Mouse (Mus musculus): ENCODE results near the gene Mical2.

The Mical2 gene

DNA sequence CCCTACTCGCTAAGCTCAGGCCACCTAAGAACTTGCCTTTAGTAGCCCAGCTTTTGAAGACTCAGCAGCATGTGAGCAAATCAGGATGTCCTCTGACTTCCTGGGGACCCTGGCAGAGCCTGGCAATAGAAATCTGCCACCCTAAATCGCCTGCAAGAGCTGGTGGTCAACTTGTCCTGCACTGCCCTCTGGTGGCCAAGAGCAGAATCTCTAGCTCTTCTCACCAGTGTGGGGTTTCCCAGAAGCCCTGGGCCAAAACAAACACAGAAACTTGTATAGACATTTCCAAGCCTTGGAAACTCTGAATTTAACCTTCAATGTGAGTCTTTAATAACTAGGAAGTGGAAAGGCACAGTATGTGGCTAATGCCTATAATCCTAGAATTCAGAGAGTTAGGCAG lies 143.4 kb downstream of the Mical2 start:
- peak; percentile 94 to 95 for DNase-seq

DNA sequence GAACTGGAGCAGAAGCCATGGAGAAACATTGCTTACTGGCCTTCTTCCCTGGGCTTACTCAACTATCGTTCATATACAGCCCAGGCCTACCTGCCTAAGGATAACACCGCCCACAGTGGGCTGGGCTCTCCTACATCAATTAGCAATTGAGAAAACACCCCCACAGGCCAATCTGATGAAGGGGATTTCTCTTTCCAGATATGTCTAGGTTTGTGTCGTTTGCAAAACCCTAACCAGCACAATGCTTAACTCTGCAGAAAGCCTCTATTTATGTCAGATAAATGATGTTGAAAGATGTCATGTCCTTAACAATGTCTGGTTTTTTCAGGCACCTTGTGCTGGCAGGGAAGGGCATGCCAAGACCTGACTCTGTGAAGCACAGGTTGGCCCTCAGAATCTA lies 144.3 kb downstream of the Mical2 start:
- no peak for DNase-seq

DNA sequence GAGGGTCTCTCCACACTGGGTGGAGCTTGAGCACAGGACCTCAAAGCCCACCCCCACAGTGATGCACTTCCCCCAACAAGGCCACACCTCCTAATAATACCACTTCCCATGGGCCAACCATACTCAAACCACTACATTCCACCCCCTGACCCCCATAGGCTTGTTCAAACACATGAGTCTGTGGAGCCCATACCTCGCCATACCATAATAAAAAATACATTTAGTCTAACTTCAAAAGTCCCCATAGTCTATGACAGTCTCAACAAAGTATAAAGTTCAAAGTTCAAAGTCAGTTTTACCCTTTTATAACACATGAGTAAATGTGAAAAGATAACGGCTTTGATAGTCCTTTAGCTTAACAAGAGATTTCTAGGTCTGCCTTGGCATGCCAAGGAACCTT lies 145.7 kb downstream of the Mical2 start:
- DNase-seq = no peak

DNA sequence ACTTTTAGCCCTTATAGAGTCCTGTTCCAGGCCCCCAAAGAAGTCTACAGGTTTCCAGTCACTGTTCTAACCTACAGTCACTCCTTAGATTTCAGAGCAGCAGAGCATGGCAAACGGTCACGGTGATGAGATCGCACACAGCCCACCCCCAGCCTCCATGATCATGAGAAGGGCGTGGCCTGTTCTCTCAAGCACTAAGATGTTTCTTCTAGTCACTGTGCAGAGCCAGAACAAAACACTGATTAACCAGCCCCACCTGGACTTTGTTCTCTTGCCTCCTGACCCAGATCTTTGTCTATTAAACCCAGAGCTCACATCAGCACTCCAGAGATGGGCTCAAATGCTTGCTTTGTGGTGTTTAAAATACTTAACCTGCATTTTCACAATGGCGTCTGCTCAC lies 148.4 kb downstream of the Mical2 start:
- no peak for DNase-seq

DNA sequence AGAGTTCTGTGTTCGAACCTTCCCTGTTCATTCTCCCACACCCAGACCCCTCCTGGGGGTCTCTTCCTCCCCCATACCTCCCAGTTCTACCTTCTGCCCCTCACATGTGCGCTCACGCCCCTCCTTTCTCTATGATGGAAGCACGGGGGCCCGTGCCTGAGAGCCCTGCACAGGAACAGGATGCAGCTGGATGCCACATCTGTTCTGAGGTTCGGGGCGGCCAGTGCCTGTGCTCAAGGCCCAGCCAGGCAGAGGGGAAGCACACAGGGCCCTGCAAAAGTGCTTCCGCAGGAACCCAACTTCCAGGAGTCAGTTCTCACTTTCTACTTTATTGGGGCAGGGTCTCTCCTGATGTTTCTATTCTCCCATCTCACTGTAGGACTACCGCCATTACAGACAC lies 149.4 kb downstream of the Mical2 start:
- no peak for DNase-seq

DNA sequence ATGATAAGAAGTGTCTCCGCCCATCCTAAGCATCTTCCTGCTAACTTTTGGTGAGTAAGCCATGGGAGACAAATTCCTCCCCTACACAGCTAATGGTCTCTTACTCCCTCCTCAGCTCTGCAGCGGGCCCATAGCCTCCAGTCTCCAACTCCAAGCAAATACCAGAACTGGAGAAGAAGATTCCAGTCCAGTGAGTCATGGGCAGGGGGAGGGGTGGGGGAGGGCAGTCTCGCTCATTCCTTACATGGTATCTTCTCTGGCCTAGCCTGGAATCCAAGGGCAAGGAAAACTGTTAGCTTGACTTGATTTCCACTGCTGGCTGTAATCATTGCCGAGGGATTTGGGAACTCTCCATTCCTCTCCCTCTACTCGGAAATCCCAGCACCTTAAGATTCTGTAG lies 150.2 kb downstream of the Mical2 start:
- DNase-seq = no peak

DNA sequence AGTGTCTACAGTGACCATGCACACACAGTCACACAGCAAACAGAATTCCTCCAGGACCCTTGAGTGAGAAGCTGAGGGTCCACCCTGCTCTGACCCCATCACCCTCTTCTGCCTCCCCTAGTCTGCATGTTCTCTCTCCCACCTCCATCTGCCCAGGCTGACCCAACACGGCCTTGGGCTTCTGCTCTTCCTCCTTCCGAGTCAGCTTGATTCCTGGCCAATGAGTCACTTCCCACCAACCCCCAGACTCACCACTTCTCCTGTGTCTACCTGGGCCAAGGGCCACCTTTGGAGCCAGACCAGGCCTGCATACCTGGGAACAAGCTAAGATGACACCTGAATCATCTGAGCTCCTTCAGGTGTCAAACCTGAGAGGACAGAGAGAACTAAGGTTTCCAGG lies 151.0 kb downstream of the Mical2 start:
- DNase-seq = no peak

DNA sequence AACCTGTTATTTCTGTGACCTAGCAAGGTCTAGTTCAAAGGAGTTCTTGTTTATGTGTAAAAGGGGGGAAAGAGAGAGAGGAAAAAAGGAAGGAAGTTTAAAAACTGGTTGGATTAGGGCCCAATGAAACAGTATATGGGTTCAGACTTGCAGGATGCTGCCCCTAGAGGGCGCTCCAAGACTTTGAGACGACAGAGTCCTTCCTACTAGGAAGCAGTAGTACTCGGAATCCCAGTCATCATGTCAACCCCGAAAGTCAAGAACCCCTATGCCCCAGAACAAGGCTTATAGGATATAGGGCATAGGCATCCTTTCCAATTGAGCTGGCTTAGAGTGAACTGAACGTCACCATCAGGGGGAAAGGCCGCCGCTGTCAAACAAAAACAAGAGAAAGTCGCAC lies 151.7 kb downstream of the Mical2 start:
- DNase-seq = peak; percentile 88 to 91

DNA sequence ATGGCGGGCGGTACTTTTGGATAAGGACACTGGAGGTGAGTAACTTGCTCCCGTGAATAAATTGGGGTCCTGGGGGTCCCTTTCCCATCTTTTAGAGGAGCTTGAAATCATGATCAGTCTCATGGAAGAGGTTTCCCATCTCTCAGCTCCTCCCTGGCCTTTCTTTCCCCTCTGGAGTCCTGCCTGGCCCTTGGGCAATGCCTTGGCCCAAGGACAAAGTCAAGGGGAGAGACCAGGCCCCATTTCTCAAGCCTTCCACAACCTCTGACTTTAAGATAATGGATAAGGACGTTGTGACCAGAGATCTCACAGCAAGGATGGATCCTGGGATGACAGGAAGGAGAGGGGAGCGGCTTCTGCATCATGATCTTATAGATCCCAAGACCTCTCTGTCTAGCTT lies 152.4 kb downstream of the Mical2 start:
- no peak for DNase-seq

DNA sequence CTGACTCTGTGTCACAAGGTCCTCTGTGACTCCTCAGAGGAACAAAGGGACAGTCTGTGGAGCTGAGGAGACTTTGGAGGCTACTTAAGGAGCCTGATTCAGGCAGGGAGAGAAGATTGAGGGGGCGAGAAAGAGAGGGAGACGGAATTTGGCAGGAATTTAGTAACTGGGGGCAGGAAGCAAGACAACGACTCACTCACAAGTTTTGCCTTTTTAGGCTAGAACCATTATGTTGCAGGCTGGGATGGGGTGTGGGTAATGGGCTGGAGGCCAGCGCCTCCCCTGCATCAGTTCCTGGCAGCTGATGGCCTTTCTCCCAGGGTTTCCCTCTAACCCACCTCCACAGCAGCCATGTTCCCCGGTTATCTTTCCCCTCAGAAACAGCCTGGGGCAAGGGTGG lies 152.8 kb downstream of the Mical2 start:
- DNase-seq = no peak

DNA sequence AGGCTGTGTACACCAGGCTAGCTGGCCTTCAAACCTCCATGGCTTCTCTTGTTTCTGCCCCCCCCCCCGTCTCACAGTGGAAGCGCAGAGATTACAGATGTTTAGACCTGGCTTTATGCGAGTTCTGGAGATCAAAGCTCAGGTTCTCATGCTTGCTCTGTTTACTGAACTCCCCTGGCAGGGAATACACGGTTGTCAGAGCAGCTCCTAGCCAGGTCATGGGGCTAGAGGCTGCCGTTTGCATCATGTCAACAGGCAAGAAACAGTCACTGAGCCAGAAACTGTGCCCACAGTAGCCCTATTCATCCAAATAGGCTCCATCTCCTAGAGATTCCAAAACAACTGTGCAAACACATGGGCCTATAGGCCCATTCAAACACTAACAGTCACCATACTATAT lies 160.9 kb downstream of the Mical2 start:
- no peak for DNase-seq

DNA sequence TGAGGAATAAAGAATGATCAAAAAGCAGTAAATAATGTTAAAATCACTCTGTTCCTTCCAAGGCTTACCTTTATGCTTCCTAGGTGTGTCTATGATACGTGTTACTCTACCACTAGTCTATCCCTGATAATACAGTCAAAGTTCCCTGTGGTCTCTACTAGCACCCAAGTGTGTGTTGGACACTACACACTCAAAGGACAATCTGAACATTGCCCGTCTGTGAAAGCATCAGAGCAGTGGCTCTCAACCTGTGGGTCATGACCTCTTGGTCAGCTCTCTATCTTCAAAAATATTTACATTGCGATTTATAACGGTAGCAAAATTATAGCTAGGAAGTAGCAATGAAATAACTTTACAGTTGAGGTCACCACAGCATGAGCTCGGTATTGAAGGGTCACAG lies 162.2 kb downstream of the Mical2 start:
- no peak for DNase-seq

DNA sequence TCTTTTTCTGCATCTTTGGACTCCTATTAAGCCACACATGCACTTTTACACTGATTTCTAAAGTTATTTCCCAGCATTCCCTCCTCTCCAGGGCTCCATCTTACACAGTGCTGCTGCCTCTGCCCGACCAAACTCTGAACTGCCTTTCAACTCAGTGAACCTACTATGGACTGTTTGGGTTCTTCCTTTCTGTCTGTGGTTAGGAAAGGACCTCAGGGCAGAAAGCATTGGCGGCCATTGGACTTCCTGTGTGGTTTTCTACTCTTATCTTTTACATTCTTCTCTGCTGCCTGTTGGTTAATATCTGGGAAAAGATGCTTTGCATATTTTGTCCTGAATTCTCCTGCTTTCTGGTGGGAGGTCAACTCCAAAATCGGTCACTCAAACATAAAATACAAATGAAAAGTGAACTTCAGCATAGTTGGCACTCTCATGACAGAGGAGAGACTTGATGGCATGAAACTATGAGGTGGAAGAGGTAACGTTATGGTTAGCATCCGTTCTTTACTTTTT lies 162.8 kb downstream of the Mical2 start:
- no peak for DNase-seq

DNA sequence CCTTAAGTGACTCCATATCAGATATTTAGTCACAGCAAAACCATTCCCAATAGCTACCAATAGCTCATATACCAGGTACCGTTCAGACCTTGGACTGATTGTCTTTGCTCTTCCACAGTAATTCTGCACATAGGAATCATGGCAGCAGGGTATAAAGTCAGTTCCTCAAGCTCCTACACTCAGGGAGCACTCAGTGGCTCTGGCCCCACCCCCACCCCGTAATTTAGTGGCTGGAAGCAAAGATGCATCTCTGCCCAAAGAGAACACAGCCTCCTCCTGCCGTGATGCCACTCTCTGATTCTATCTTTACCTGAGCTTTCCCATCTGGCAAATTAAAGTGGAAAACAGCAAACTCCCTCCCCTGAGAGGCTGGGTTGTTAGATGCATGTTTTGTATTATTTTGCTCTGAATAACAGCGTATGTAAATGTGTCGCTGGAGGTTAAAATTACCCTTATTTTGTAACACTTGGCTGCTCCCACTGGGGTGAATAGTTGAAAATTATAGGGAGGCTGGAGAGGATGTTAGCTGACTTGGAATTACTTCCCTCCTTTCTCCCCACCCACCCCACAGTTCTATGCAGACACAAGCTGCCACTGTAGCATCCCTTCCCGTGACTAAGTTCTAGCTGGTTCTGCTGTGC lies 164.1 kb downstream of the Mical2 start:
- no peak for DNase-seq

DNA sequence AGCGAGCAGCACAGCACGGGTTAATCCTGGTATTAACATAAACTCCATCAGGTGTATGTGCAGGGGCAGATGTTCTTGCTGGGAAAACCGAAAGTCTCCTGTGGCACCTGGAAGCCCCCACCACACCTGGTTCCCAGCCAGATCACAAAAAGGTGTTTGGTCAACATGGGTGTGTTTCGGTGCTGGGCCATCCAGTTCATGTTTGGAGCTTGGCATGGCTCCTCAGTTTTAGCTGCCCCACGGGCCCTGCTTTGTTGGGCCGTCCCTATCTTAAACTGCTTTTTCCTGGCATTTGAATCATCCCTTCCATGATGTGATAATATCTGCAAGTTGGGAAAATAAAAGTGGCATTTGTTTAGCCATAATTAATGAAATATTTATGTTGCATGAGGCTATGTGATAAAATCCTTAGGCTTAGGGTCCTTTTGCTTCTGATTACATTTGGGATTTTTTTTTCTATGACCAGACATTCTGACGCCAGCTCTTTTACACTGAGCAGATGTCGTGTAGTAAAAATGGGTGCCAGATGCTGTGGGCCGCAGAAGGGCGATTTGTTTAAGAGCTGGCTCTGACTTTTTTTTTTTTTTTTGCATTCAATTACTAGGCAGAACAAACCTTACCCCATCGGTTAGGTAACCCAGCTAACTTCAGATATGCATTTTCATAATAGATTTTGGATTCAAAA lies 164.7 kb downstream of the Mical2 start:
- DNase-seq = peak in 1 of 2 experiments; percentile 24

DNA sequence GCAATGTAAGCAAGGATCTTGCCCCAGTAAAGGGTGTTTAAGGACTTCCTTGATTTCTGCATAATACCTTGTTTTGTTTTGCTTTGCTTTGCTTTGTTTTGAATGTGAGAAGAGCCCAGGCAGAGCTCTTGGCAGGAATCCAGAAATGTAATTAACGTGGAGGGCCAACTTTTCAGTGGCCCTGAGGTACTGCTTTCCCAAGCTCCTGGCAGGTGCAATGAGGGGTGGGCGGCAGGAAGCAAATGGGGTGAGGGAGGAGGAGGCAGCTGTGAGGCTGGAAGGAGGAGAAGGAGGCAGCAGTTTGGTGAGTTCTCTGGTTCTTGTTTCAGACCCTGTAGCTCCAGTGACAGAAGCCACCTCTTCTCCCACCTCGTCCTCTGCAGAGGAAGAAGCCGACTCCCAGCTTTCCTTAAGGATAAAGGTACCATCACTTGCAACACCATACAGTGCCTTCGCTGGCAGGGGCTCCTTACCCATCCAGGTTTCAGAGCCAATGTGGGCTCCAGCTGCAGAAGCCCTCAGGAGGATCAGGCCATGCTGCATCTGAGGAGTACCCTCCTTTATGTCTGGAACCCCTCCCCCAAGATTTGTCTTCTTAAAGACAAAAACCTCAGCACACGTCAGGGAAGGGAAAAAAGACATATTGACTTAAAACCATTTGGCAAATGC lies 165.4 kb downstream of the Mical2 start:
- peak in 1 of 2 experiments; percentile 49 for DNase-seq

DNA sequence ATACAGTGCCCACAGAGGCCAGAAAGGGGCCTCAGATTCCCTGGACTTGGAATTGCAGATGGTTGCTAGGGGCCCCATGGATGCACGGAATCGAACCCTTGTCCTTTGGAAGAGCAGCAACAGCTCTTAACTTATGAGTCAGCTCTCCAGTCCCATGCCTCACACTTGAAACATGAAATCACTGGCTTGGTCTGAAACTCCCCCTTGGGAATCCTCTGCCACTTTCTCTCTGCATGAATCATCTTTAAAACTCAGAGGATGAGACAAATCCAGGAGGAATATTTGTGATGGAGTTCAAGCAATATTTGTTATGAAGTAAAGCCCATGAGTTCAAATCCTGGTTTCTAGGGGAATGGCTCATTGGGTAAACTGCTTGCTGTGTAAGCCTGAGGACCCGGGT lies 172.1 kb downstream of the Mical2 start:
- DNase-seq = no peak

DNA sequence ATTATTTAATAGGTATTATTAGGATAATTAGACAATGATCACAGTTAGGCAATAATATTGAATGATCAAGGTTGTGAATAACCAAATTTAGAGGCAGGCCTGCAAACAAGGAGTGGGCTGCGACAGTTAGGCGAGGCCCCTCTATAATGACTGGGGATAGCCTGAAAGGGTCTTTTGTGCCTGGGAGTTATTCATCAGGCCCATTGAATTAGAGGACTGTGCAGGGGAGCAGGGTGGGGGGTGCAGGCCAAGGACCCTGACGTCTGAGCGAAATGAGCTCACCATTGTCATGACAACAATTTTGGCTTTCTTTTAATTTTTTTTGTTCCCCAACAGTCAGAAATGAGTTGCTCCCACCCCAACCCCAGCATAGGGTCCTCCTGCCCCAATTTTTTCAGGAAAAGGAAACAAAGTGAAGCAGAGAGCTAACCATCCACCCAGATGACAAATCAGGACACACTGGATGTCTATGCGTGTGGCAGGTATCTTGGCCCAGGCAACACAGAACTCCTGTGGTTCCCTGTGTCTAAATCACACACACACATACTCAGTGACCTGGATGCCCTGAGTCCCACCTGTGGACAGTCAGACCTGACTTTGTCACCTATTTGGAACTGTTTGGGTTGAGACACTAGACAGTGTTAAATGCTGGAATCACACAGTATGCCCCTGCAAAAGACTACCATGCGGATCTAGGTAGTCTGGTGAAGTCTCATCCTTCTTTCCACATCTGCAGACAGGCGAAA lies 173.9 kb downstream of the Mical2 start:
- DNase-seq = no peak

DNA sequence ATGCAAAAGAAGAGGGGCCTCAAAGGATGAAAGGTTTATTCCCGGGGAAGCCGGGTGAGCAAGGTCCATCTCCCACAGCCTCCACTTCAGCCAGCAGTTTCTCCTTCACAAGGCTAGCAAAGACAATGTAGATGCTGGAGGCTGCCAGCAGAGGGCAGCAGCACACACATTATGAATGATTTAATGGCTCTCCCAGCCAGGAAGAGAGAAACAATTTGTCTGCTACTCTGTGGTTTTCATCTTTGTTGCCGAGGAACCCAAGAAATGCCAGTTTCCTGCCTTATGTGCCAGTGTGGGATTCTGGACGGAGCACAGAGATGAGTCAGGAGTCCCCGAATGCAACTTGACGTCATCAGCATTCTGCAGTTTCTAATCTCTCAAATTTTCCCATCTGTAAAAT lies 174.5 kb downstream of the Mical2 start:
- DNase-seq = peak; percentile 89 to 91

DNA sequence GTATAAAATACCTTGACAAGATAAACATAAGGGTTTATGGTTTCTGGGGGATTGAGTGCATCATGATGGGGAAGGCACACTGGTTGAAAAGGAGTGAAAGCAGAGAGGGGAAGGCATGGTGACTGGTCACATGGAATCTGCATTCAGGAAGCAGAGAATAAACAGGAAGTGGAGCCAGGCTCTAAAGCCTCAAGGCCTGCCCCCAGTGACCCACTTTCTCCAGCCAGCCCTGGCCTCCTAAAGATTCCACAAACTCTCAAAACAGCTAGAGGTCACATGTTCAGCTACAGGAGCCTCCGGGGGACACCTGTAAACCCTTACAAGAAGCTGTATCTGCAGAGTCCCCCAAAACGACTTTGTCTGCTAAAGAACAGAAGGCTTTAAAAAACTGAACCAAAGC lies 179.4 kb downstream of the Mical2 start:
- DNase-seq = no peak

DNA sequence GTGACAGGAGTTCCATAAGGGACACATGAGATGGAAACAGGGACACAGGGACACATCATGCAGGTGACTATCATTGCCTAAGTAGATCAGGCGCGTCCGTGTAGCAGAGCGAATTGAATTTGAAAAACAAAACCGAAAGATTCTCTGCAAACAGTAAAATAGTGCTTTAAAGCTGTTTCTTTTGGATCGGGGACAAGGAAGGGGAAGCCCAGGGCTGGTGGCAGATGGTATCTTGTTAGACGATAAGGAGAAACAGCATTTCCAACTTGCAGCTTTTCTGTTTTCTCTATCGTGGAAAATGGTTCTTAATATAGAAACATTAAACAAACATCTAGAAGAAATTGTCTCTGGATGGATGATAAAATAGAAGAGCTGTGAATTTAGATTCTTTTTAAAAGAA lies 179.9 kb downstream of the Mical2 start:
- no peak for DNase-seq

DNA sequence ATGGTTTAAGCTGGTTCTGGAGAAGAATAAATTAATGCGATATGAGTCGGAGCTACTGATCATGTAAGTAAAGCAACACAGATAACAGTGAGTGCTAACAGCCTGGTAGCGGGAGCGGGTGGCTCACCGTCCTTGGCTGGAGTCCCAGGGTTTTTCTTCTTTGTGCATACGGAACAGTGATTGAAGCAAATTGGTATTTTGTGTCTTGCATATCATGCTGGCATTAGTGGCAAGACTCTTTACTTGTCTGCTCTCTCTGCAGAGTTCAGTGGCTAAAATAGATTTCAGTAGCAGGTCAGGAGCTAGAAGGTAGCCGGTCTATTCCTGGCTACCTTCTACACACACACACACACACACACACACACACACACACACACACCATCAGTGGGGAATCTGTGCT lies 181.9 kb downstream of the Mical2 start:
- DNase-seq = peak; percentile 69 to 75

DNA sequence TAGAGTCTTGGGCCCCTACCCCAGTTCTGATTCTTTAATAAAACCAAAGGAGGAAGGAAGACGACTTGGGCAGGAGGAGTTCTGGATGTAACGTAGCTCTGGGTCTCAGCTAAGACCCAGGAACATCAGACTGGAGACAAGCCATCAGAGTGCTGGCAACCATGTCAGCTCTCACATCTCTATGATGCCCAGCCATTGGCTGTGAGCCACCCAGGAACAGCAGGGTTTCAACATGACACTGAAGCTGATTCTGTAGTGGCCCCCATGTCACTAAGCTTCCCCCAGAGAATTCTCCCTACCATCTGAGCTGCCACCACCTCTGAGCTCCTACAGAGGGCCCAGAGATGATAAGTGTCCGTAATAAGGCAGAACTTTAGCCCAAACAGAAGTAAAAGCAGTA lies 184.3 kb downstream of the Mical2 start:
- DNase-seq = peak in 1 of 2 experiments; percentile 50
